Mouse (Mus musculus): Measurements from ENCODE around the gene Gm49373. TPM values are rescaled to one million over a fixed set of nuclear protein-coding genes. Genes with fewer than 3 reads are reported as not detected.
A peak's percentile ranks its signal among the peaks of the same experiment; 100 is the strongest.
"Not testable (repeated sequence)": the region's sequence is repeated elsewhere in the genome, so short reads cannot be mapped to it uniquely, and the experiment has no call there.

Gene Gm49373
- total and polyA plus RNA-seq, 2 experiments from 2014 or later, result 0.79 to 1.5 TPM

DNA sequence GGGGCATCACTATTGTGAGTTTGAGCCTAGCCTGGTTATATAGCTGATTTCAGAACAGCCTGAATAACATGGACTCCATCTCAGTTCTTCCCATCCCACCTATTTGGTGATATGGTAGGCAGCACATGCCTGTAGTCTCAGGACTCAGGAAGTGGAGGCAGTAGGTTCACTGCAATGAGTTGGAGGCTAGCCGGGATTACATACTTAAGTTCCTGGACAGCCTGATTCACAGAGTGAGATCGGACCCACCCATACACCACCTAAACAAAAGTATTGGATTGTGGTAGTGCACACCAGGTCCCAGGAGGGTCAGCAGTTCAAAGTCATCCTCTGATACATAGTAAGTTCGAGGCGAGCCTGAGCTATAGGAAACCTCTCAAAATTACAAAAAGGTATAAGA, 255 bp downstream of the Gm49373 start:
- H3K4me2 ChIP-seq (ENCODE audit: low read depth), result peak overlapping the region; percentile 97
- DNase-seq, result no peak
- H3K4me1 ChIP-seq (ENCODE audit: insufficient read depth), result peaks cover 7% of the 10 kb centered on the region; the same call in 1 of the 2 replicates
- peak overlapping the region; percentile 84 for H3K4me3 ChIP-seq (ENCODE audit: low read depth, low read length)
- no peak overlapping the region for H3K27ac ChIP-seq (ENCODE audit: low read depth, low read length)
- peak; percentile 2; the same call in 1 of the 2 replicates for ATAC-seq
- H3K27me3 ChIP-seq (ENCODE audit: insufficient read depth, low read length), result no peaks in the 10 kb centered on the region
- H3K9ac ChIP-seq, result peak overlapping the region; percentile 77
- no peak for TF ChIP-seq CTCF (IDR thresholded peaks at IDR 0.05; ENCODE audit: low read depth)
- no peaks in the 10 kb centered on the region for H3K9me3 ChIP-seq (ENCODE audit: low read length)
- WGBS, result 14% methylated on average over 4 of the region's 4 CpGs
- H3K36me3 ChIP-seq (ENCODE audit: insufficient read depth), result peaks cover 37% of the 10 kb centered on the region

DNA sequence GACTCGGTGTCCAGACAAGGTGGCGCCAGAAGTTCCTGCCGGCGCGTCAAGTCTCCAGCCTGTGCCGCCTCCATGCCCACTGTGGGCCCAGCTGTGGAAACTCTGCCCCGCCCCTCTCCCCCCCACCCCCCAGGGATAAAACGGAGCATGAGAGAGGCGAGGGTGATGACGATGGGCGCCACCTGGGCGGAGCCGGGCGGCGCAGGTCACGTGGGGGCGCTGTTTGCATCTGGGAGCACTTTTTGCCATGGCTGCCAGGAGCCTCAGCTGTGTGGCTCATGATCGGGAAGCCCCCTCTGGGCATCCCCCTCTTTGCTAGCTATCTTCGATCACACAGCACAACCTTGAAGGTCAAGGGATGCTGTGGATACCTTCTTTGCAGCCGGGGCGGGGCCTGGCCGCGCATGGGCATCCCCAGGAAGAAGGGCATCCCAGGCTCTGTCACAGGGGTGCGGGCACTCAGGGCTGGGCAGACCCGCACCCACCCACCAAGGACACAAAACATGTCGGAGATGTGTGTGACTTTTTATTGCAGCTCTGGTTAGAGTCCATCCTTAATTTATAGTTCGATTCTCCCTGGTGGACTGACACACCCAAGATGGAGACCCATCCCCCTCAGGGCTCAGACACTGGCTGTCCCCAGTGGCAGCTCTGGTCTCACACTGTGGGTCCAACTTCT, 5.8 kb downstream of the Gm49373 start, which contains the start of gene Zglp1:
Zglp1 (minus strand) TSS at position 88 of the 679 bp plus-strand sequence.
- Histone ChIP-seq H3K27ac (ENCODE audit: low read depth, low read length) (no peak within 1 kb of the TSS), H3K36me3 (ENCODE audit: insufficient read depth) (peaks cover 43% of the 10 kb centered on the region), H3K9ac (no peak within 1 kb of the TSS), H3K4me3 (ENCODE audit: low read depth, low read length) (no peak within 1 kb of the TSS), H3K4me1 (ENCODE audit: insufficient read depth) (0 out of 2 replicates have a peak, but pooled peaks cover under 1% of the 10 kb centered on the region), H3K4me2 (ENCODE audit: low read depth) (no peak within 1 kb of the TSS), H3K27me3 (ENCODE audit: insufficient read depth, low read length) (no peaks in the 10 kb centered on the region), H3K9me3 (ENCODE audit: low read length) (no peaks in the 10 kb centered on the region)
- DNase-seq (no peak), ATAC-seq (no peak)
- WGBS, result 87% methylated on average over 27 of the region's 27 CpGs
- no peak for TF ChIP-seq CTCF (IDR thresholded peaks at IDR 0.05; ENCODE audit: low read depth)

DNA sequence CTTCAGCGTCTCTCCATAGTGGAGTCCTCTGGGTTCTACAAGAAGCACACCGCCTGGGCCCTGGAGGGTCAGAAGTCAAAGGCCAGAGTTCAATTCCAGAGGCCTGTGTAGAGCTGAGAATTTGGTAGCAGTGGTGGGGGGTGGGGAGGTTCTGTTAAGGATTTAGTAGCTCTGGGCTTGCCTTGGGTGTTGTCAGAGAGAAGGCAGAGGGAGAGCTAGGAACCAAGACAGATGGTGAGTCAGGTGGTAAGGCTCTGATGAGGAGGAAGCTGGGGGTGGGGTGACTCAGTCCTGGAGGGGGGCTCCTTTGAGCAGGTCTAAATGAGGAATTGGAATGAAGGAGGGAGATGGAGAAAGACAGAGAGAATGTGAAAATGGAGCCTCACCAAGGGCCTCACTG, 10.0 kb downstream of the Gm49373 start:
- Histone ChIP-seq H3K27ac (ENCODE audit: low read depth, low read length) (no peak overlapping the region), H3K4me2 (ENCODE audit: low read depth) (no peak overlapping the region), H3K36me3 (ENCODE audit: insufficient read depth) (peaks cover 31% of the 10 kb centered on the region), H3K4me3 (ENCODE audit: low read depth, low read length) (no peak overlapping the region), H3K4me1 (ENCODE audit: insufficient read depth) (no peaks in the 10 kb centered on the region), H3K9ac (no peak overlapping the region), H3K27me3 (ENCODE audit: insufficient read depth, low read length) (no peaks in the 10 kb centered on the region), H3K9me3 (ENCODE audit: low read length) (no peaks in the 10 kb centered on the region)
- TF ChIP-seq CTCF (IDR thresholded peaks at IDR 0.05; ENCODE audit: low read depth), result no peak
- ATAC-seq (no peak; the same call in 1 of the 2 replicates), DNase-seq (no peak)
- WGBS, result 84% methylated on average over 2 of the region's 2 CpGs

DNA sequence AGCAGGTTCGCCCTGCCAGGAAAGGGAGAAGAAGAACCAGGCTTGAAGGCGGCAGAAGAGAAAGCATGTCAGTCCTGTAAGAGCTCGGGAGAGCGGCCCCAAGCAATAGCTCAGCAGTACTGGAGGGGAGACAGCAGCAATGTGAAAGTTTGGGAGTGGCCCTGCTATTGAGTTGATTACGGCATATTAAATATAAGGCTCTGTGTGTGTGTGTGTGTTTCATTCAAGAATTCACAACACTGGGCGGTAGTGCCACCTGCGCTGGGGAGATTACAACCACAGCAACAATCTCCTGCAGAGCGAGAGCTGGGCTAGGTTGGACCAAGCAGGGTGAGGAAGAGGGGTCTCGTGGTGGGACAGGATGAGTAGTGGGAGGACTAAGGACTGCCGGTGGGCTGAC, 21.3 kb downstream of the Gm49373 start:
- no peak overlapping the region for H3K4me2 ChIP-seq (ENCODE audit: low read depth)
- DNase-seq (no peak), ATAC-seq (no peak)
- WGBS, result 70% methylated on average over 10 of the region's 10 CpGs
- no peaks in the 10 kb centered on the region for H3K9me3 ChIP-seq (ENCODE audit: low read length)
- no peak overlapping the region for H3K4me3 ChIP-seq (ENCODE audit: low read depth, low read length)
- H3K4me1 ChIP-seq (ENCODE audit: insufficient read depth), result no peaks in the 10 kb centered on the region
- no peaks in the 10 kb centered on the region for H3K36me3 ChIP-seq (ENCODE audit: insufficient read depth)
- no peaks in the 10 kb centered on the region for H3K27me3 ChIP-seq (ENCODE audit: insufficient read depth, low read length)
- no peak overlapping the region for H3K9ac ChIP-seq
- no peak overlapping the region for H3K27ac ChIP-seq (ENCODE audit: low read depth, low read length)
- TF ChIP-seq CTCF (IDR thresholded peaks at IDR 0.05; ENCODE audit: low read depth), result no peak

DNA sequence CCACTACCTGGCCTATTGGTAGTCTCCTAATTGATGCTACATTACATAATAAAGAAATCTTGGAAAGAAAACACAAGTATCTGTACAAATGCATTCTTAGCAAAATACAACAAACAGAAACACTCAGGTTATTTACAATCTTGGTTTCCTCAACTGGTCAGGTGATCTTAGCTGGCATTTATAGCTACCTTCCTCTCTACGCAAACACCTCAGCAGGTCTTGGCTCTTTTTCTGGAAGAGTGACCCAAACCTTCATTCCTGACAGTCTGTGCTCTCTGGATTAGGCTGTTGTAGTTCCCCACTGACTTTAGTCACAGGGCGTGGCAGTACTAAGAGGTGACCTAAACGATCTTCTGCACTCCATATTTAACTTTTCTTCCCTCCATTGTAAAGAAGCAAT, 27.7 kb downstream of the Gm49373 start:
- Histone ChIP-seq H3K9me3 (ENCODE audit: low read length) (no peaks in the 10 kb centered on the region), H3K4me3 (ENCODE audit: low read depth, low read length) (no peak overlapping the region), H3K36me3 (ENCODE audit: insufficient read depth) (no peaks in the 10 kb centered on the region), H3K4me2 (ENCODE audit: low read depth) (no peak overlapping the region), H3K9ac (no peak overlapping the region), H3K27me3 (ENCODE audit: insufficient read depth, low read length) (no peaks in the 10 kb centered on the region), H3K4me1 (ENCODE audit: insufficient read depth) (no peaks in the 10 kb centered on the region), H3K27ac (ENCODE audit: low read depth, low read length) (no peak overlapping the region)
- WGBS, result 93% methylated on average over 3 of the region's 3 CpGs
- ATAC-seq (no peak), DNase-seq (no peak)
- no peak for TF ChIP-seq CTCF (IDR thresholded peaks at IDR 0.05; ENCODE audit: low read depth)

DNA sequence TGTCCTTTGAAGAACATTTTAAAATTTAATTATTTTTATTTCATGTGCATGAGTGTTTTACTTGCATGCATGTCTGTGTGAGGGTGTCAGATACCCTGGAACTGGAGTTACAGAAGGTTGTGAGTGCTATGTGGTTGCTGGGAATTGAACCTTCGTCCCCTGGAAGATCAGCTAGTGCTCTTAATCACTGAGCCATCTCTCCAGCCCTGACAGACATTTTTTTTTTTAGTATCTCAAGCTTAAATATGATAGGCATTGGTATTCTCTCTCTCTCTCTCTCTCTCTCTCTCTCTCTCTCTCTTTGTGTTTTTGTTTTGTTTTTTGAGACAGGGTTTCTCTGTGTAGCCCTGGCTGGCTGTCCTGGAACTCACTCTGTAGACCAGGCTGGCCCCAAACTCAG, 28.1 kb downstream of the Gm49373 start:
- not testable (repeated sequence) for DNase-seq; H3K27ac ChIP-seq (ENCODE audit: low read depth, low read length); H3K4me2 ChIP-seq (ENCODE audit: low read depth); ATAC-seq; H3K4me3 ChIP-seq (ENCODE audit: low read depth, low read length); H3K9me3 ChIP-seq (ENCODE audit: low read length); H3K4me1 ChIP-seq (ENCODE audit: insufficient read depth); H3K27me3 ChIP-seq (ENCODE audit: insufficient read depth, low read length); H3K36me3 ChIP-seq (ENCODE audit: insufficient read depth); H3K9ac ChIP-seq
- WGBS, result 56% methylated on average over 1 of the region's 1 CpGs

DNA sequence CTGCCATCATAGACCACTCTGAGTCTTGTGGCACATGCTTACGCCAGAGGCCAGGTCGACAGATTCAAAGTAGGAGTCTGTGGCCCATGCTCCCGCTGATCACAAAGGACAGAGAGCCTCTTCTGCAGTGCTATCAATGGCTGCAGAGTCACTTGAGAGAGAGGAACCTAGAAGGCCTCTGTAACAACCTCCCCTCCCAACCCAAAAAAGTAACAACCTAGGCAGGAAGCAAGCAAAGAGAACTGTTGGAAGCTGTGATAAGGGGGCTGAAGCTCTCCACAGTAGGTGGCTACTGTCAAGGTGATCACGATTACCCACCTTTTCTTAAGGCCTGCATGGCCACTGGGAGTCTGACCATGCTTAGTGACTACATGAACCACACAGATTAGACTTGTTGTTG, 29.3 kb downstream of the Gm49373 start:
- H3K9me3 ChIP-seq (ENCODE audit: low read length), result no peaks in the 10 kb centered on the region
- no peak overlapping the region for H3K9ac ChIP-seq
- no peak for DNase-seq
- no peak for ATAC-seq
- no peak overlapping the region for H3K4me3 ChIP-seq (ENCODE audit: low read depth, low read length)
- H3K4me1 ChIP-seq (ENCODE audit: insufficient read depth), result no peaks in the 10 kb centered on the region
- 93% methylated on average over 4 of the region's 4 CpGs for WGBS
- H3K4me2 ChIP-seq (ENCODE audit: low read depth), result no peak overlapping the region
- no peak overlapping the region for H3K27ac ChIP-seq (ENCODE audit: low read depth, low read length)
- TF ChIP-seq CTCF (IDR thresholded peaks at IDR 0.05; ENCODE audit: low read depth), result no peak
- peaks cover 4% of the 10 kb centered on the region; the same call in 1 of the 2 replicates for H3K27me3 ChIP-seq (ENCODE audit: insufficient read depth, low read length)
- H3K36me3 ChIP-seq (ENCODE audit: insufficient read depth), result no peaks in the 10 kb centered on the region
